Mouse (Mus musculus) hindbrain, embryonic 12.5 days (tissue): ENCODE measurements at regions not wholly inside any gene's neighbourhood (a gene's known extent, or its start where the extent isn't known, plus 50 kb on each side); places are given as distances from the start of the nearest gene placed in this dataset.
"Not testable (repeated sequence)": the region's sequence is repeated elsewhere in the genome, so short reads cannot be mapped to it uniquely, and the experiment has no call there.

Experiments used
- ATAC-seq: fragments of 200-750 bp; cut with Nextera tagmentation; 2 replicates; pipeline ENCODE4 v1.8.0; 2017; ENCODE audit warnings: moderate TSS enrichment; ENCODE audit not compliant: low FRiP score
- H3K27ac ChIP-seq: fragments of 300-500 bp; sonication (generic); 2 replicates; pipeline ENCODE4 v1.5.1; 2016; ENCODE audit warnings: mild to moderate bottlenecking
- H3K27me3 ChIP-seq: fragments of 300-500 bp; sonication (generic); 2 replicates; pipeline ENCODE4 v1.6.1; 2016; ENCODE audit warnings: mild to moderate bottlenecking
- H3K36me3 ChIP-seq: fragments of 300-500 bp; sonication (generic); 2 replicates; pipeline ENCODE4 v1.6.1; 2016; ENCODE audit warnings: mild to moderate bottlenecking
- H3K4me1 ChIP-seq: fragments of 300-500 bp; sonication (generic); 2 replicates; pipeline ENCODE4 v1.6.1; 2016
- H3K4me2 ChIP-seq: fragments of 300-500 bp; sonication (generic); replicated peaks from 2 replicates; pipeline ENCODE4 v1.6.1; 2016; ENCODE audit warnings: mild to moderate bottlenecking
- H3K4me3 ChIP-seq: fragments of 300-500 bp; sonication (generic); 2 replicates; pipeline ENCODE4 v1.5.1; 2016; ENCODE audit warnings: mild to moderate bottlenecking
- H3K9ac ChIP-seq: fragments of 300-500 bp; sonication (generic); 2 replicates; pipeline ENCODE4 v1.6.1; 2016; ENCODE audit warnings: mild to moderate bottlenecking, moderate library complexity
- H3K9me3 ChIP-seq: fragments of 300-500 bp; sonication (generic); replicated peaks from 2 replicates; pipeline ENCODE4 v1.6.1; 2016; ENCODE audit warnings: mild to moderate bottlenecking
- WGBS: fragments of 180-500 bp; shearing (Covaris S2); methylation state at CpG from one replicate; pipeline ENCODE4 v1.1.7; 2016; 5-methylcytosine and 5-hydroxymethylcytosine counted together

DNA sequence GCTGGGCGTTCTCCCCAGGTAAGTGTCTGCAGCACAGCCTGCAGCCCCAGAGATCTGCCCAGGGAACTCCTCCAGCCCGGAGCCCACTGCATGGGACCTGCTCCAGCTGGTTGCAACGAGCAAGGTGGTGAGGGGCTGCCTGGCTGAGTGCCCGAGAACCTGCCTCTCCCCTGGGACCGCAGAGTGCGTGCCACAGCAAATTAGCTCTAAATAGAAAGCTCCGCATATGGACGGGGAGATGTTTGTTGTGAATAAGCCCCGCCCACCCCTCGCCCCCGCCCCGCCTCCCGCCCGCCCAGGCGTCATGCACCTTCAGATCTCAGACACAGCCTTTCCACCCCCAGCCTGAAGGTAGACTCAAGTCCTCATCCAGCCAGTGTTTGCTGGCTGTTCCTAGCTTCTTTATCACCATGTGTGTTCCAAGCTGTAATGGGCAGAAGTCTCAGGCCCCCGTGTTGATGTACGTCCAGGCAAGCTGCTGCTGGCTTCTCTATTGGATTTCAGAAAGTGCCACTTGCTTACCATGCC lies 294.0 kb downstream of the Ajap1 start:
- H3K27me3 ChIP-seq = peaks cover 24% of the 10 kb centered on the region
- no peaks in the 10 kb centered on the region for H3K36me3 ChIP-seq
- H3K4me1 ChIP-seq = peaks cover 16% of the 10 kb centered on the region
- H3K4me2 ChIP-seq = peak overlapping the region; percentile 48
- H3K9me3 ChIP-seq = no peaks in the 10 kb centered on the region
- H3K9ac ChIP-seq = no peak overlapping the region
- no peak overlapping the region for H3K27ac ChIP-seq
- peak overlapping the region; percentile 16 for H3K4me3 ChIP-seq
- ATAC-seq = peak; percentile 72
- 0% methylated on average over 17 of the region's 17 CpGs for WGBS

DNA sequence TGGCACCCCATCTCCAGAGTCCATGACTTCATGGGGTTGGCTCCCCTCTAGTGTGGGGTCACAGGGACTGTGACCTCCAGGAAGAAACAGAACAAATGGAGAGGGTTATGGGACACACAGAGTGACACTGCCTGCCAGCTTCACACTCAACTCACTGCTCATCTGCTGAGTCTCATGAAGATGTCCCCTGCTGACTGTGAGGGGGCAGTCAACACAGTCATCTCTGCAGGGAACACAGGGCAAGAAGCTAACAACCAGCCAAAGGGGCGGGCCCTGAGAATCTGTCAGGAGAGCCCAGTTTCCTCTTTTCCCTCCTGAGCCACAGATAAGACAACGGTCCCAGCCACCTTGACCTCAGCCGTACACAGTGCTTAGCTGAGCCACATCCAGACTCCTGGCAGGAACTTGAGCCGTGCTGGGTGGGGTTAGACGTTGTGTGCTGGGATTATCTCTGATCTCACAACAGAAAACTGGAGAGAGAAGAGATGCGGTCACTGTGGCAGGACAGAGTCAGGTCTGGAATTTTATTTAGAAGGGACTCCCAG lies 294.6 kb downstream of the Ajap1 start:
- no peak overlapping the region for H3K9ac ChIP-seq
- no peaks in the 10 kb centered on the region for H3K36me3 ChIP-seq
- peaks cover 24% of the 10 kb centered on the region for H3K27me3 ChIP-seq
- WGBS = under 1% methylated on average over 6 of the region's 6 CpGs
- no peak overlapping the region for H3K27ac ChIP-seq
- peak overlapping the region; percentile 48 for H3K4me2 ChIP-seq
- peak overlapping the region; percentile 16; the same call in 1 of the 2 replicates for H3K4me3 ChIP-seq
- H3K4me1 ChIP-seq = peaks cover 16% of the 10 kb centered on the region
- H3K9me3 ChIP-seq = no peaks in the 10 kb centered on the region
- ATAC-seq = peak; percentile 54; the same call in 1 of the 2 replicates

DNA sequence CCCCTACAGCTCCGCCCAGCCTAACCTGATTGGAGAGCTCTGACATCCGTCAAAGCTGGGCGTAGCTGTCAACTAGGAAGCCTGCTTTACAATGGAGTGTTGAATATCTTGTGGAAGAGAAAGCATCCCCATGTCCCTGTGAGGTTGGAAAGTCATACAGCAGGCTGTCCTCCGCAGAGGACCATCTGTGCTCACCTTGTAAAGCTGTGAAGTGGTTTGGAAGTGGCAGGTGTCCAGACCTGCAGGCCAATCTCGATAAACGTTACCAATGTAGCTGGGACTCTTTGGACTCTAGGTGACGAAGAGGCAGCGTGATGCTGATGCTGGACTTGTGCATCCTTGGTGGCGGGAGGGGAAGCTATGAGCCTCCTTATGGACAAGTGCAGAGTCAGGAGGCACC lies 305.1 kb downstream of the Ajap1 start:
- H3K4me2 ChIP-seq = no peak overlapping the region
- H3K9me3 ChIP-seq = peaks cover 6% of the 10 kb centered on the region; the same call in 1 of the 2 replicates
- 89% methylated on average over 9 of the region's 9 CpGs for WGBS
- no peak overlapping the region for H3K4me3 ChIP-seq
- no peak overlapping the region for H3K27ac ChIP-seq
- no peaks in the 10 kb centered on the region for H3K27me3 ChIP-seq
- no peak for ATAC-seq
- peaks cover 4% of the 10 kb centered on the region for H3K4me1 ChIP-seq
- H3K9ac ChIP-seq = no peak overlapping the region
- no peaks in the 10 kb centered on the region for H3K36me3 ChIP-seq

DNA sequence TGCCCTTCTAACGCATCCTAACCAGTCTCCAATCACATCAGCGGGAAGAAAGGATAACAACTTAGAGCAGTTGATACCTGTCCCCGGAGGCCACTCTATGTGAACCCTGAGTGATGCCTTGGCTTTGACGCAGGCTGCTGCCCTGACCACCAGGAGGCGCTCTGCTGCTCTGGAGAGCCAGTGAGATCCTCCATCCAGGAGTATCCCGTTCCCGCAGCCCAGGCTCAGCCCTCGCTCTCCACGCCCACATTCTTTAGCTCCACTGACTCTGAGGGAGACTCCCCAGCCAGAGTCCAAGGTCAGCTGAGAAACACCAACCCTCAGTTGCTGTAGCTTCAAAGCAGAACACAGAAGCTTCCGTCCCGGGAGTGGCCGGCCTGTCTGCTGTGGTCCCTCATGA lies 307.0 kb downstream of the Ajap1 start:
- 6% methylated on average over 12 of the region's 12 CpGs for WGBS
- 0 out of 2 replicates have a peak overlapping the region, but pooled peaks have one; percentile 4 for H3K4me2 ChIP-seq
- H3K36me3 ChIP-seq = no peaks in the 10 kb centered on the region
- no peak overlapping the region for H3K4me3 ChIP-seq
- H3K27ac ChIP-seq = no peak overlapping the region
- peaks cover 8% of the 10 kb centered on the region; the same call in 1 of the 2 replicates for H3K9me3 ChIP-seq
- H3K27me3 ChIP-seq = no peaks in the 10 kb centered on the region
- H3K4me1 ChIP-seq = peaks cover 4% of the 10 kb centered on the region
- no peak overlapping the region for H3K9ac ChIP-seq
- ATAC-seq = no peak; the same call in 1 of the 2 replicates

DNA sequence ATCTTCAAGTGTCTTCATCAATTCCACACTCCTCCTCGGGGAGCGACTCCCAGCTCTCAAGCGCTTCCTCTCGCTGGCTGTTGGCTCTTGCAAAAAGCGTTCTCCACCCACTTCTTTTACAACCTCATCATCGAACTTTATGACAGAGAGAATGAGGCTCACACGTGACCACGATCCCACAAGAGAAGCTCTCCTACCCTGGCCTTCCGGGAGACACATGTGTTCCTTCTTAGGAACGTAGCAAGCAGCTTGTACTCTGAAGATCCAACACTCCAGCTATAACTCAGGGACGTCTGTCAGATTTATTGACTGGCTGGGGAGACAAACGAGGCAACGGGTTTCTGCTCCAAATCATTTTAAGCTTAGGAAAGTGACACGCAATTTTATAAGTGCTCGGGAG lies 307.5 kb downstream of the Ajap1 start:
- 89% methylated on average over 15 of the region's 15 CpGs for WGBS

DNA sequence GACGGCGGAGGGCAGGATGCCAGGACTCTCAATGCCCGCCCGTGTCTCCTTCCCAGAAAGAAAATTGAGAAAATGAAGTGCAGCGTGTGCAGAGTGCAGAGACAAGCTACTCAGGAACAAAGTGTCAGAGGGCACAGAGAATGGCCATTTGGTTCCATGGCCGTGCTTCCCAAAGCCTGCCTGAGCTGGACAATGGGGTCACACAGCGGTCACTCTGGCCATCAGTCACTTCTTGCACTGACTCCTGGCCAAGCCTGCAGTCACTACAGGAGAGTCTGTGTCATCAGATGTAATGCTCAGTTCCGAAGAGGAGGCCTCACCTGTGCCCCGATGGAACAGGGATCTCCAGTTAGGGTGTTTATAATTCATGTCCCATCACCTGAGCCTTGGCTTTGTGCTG lies 312.6 kb downstream of the Ajap1 start:
- H3K27ac ChIP-seq = no peak overlapping the region
- no peaks in the 10 kb centered on the region for H3K36me3 ChIP-seq
- no peak for ATAC-seq
- H3K9me3 ChIP-seq = peaks cover 8% of the 10 kb centered on the region; the same call in 1 of the 2 replicates
- no peaks in the 10 kb centered on the region for H3K27me3 ChIP-seq
- H3K4me3 ChIP-seq = no peak overlapping the region
- WGBS = 67% methylated on average over 9 of the region's 9 CpGs
- H3K4me2 ChIP-seq = no peak overlapping the region
- H3K9ac ChIP-seq = no peak overlapping the region
- H3K4me1 ChIP-seq = no peaks in the 10 kb centered on the region

More for the DNA sequence above, 307.5 kb downstream of the Ajap1 start:
- no peak overlapping the region for H3K9ac ChIP-seq
- no peaks in the 10 kb centered on the region for H3K27me3 ChIP-seq
- ATAC-seq = no peak
- H3K9me3 ChIP-seq = peaks cover 8% of the 10 kb centered on the region; the same call in 1 of the 2 replicates
- no peak overlapping the region for H3K4me3 ChIP-seq
- no peaks in the 10 kb centered on the region for H3K36me3 ChIP-seq
- peaks cover 4% of the 10 kb centered on the region for H3K4me1 ChIP-seq
- H3K27ac ChIP-seq = no peak overlapping the region
- H3K4me2 ChIP-seq = no peak overlapping the region

DNA sequence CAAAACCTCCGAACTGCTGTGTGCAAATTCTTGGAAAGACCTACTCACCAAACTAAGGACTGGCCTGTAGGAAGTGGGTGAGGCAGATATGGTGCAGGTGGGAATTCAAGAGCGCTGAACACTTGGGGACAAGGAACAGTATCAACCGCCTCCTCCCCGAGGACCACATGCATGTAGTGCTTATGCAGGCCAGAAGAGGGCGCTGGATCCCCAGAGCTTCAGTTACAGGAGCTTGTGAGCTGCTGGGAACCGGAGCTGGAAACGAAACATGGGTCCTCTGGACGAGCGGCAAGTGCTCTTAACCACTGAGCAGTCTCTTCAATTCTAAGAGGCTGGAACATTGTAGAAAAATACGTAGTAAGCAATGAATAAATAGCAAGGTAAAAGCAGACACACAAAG lies 317.8 kb downstream of the Ajap1 start:
- no peaks in the 10 kb centered on the region for H3K4me1 ChIP-seq
- no peaks in the 10 kb centered on the region for H3K36me3 ChIP-seq
- H3K27ac ChIP-seq = no peak overlapping the region
- 85% methylated on average over 10 of the region's 10 CpGs for WGBS
- H3K4me2 ChIP-seq = no peak overlapping the region
- no peak overlapping the region for H3K4me3 ChIP-seq
- H3K9me3 ChIP-seq = 0 out of 2 replicates have a peak, but pooled peaks cover 4% of the 10 kb centered on the region
- H3K9ac ChIP-seq = no peak overlapping the region
- no peak for ATAC-seq
- no peaks in the 10 kb centered on the region for H3K27me3 ChIP-seq

DNA sequence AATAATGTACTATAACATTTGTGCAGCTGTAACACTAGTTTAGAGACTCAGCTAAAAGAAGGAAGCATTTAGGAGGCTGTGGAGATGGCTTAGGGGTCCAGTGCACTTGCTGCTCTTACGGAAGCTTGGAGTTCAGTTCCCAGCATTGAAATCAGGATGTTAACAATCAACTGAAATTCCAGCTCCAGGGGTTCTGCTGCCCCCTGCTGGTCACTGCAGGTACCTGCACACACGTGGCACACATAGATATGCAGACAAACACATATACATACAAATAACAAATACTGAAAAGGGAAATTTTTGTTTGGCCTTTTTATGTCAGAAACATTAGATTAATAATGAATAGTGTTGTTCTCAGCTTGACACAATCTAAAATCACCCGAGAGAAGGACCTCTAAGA lies 322.5 kb downstream of the Ajap1 start:
- no peak overlapping the region for H3K4me2 ChIP-seq
- 95% methylated on average over 3 of the region's 3 CpGs for WGBS
- H3K4me3 ChIP-seq = no peak overlapping the region
- H3K9ac ChIP-seq = no peak overlapping the region
- H3K27me3 ChIP-seq = no peaks in the 10 kb centered on the region
- H3K36me3 ChIP-seq = no peaks in the 10 kb centered on the region
- no peaks in the 10 kb centered on the region for H3K4me1 ChIP-seq
- ATAC-seq = no peak
- no peak overlapping the region for H3K27ac ChIP-seq
- H3K9me3 ChIP-seq = 0 out of 2 replicates have a peak, but pooled peaks cover 6% of the 10 kb centered on the region

DNA sequence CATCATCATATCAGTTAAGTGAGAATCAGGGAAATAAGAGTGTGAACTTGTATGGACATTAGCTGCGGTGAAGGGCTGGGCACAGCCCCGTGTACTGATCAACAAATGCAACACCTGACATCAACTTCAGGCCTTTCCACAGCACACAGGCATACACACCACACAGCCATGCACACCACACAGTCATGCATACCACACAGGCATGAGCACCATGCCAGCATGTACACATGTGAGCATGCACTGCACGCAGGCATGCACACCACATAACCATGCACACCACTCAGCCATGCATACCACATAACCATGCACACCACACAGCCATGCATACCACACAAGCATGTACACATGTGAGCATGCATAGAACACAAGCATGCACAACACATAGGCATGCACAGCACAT lies 325.0 kb downstream of the Ajap1 start:
- Histone ChIP-seq H3K9me3 (0 out of 2 replicates have a peak, but pooled peaks cover 6% of the 10 kb centered on the region), H3K27me3 (no peaks in the 10 kb centered on the region), H3K4me1 (no peaks in the 10 kb centered on the region), H3K36me3 (no peaks in the 10 kb centered on the region), H3K4me3 (no peak overlapping the region), H3K4me2 (no peak overlapping the region), H3K9ac (no peak overlapping the region), H3K27ac (no peak overlapping the region)
- no peak for ATAC-seq
- WGBS = 91% methylated on average over 3 of the region's 3 CpGs

DNA sequence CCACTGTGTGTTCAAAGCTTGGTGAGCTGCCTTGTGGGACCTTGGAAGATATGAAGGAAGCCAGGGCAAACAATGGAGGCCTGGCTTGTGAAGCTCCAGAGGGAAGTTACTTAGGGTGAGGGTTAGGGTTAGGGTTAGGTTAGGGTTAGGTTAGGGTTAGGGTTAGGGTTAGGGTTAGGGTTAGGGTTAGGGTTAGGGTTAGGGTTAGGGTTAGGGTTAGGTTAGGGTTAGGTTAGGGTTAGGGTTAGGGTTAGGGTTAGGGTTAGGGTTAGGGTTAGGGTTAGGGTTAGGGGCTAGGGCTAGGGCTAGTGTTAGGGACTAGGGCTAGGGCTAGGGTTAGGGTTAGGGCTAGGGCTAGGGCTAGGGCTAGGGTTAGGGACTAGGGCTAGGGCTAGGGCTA lies 329.7 kb downstream of the Ajap1 start:
- not testable (repeated sequence) for H3K4me1 ChIP-seq, H3K9ac ChIP-seq, H3K4me2 ChIP-seq, H3K4me3 ChIP-seq, H3K36me3 ChIP-seq, H3K27ac ChIP-seq, H3K9me3 ChIP-seq, H3K27me3 ChIP-seq
- ATAC-seq = peak; percentile 88

DNA sequence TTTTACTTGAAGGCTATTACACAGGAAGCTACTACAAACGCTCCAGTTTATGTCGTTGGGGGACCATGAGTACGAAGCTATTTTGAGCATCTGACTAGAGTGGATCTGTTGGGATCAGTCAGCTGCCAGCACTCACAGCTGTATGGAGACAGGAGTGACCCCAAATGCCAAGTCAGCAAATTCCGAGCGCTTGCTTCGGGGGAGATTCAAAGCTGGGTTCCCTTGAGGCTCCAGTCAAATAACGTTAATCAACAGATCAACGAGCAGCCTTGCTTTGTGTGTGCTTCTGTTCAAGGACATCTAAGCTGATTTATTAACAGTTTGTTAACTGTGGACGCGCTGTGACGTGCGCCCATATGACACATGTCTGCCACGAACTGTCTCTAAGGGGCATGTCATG lies 349.5 kb downstream of the Ajap1 start:
- WGBS = 68% methylated on average over 13 of the region's 13 CpGs
- H3K36me3 ChIP-seq = no peaks in the 10 kb centered on the region
- ATAC-seq = no peak

DNA sequence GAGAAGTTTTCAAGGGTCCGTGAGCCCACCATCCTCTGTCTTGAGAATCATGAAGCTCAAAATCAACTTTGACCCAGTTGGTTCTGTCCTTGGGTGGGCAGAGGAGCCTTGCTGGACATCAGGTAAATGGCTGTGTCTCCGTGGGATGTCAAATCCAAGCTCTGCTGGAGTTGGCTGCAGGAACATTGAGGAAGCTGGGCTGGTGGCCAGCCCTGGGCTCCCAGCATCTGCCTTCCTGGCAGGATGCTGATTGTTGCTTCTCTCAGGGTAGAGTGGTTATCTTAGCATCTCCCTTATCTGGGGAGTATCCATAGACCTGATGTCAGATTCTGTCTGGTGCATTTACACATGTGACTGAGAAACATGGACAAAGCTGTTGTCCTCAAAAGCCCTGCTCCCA lies 353.3 kb downstream of the Ajap1 start:
- Histone ChIP-seq H3K4me2 (no peak overlapping the region), H3K27ac (no peak overlapping the region), H3K9ac (no peak overlapping the region), H3K36me3 (no peaks in the 10 kb centered on the region), H3K4me1 (no peaks in the 10 kb centered on the region), H3K4me3 (no peak overlapping the region), H3K27me3 (no peaks in the 10 kb centered on the region), H3K9me3 (0 out of 2 replicates have a peak, but pooled peaks cover 3% of the 10 kb centered on the region)
- no peak for ATAC-seq
- 94% methylated on average over 2 of the region's 2 CpGs for WGBS

More for the DNA sequence above, 349.5 kb downstream of the Ajap1 start:
- Histone ChIP-seq H3K4me2 (no peak overlapping the region), H3K4me3 (no peak overlapping the region), H3K27ac (no peak overlapping the region), H3K4me1 (no peaks in the 10 kb centered on the region), H3K27me3 (no peaks in the 10 kb centered on the region), H3K9me3 (0 out of 2 replicates have a peak, but pooled peaks cover 3% of the 10 kb centered on the region), H3K9ac (no peak overlapping the region)

DNA sequence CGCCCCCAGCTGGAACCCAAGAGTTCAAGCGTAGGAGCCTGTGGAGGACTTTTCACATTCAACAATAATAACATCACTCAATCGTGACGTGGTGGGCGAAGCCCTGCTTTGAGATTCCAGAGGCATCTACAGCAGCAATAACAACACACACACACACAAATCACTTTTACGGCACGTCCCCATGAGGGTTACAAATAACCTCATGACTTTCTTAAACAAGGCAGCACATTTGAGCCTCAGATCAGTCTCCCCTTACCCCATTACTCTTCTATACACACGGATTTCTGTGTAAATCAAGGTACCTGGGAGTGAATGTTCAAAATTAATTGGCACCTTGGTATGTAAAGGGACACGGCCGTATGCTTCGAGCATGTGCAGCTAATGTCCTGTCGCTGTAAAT lies 354.4 kb downstream of the Ajap1 start:
- Histone ChIP-seq H3K4me3 (no peak overlapping the region), H3K36me3 (no peaks in the 10 kb centered on the region), H3K27me3 (no peaks in the 10 kb centered on the region), H3K4me2 (no peak overlapping the region), H3K4me1 (no peaks in the 10 kb centered on the region), H3K9me3 (no peaks in the 10 kb centered on the region), H3K27ac (no peak overlapping the region), H3K9ac (no peak overlapping the region)
- WGBS = 89% methylated on average over 12 of the region's 12 CpGs
- ATAC-seq = no peak
